27 mouse cellular contexts compared by ENCODE assay signal in genomic region chr5:127474856-127475255, GRCm38 (mm10).
"Had no signal": no experiment of that assay in that cellular context is flagged by ENCODE, and none has a peak within 500 bp of the region (broad histone marks: within the 10 kb centered on the region; RNA-seq: fewer than 3 reads in every experiment).

No protein-coding gene starts in this region.

- H3K4me2 ChIP-seq: heart, embryonic 11.5 days; heart, embryonic 13.5 days; heart, embryonic 15.5 days; hindbrain, embryonic 13.5 days; hindbrain, embryonic 15.5 days; intestine, embryonic 15.5 days; limb, embryonic 12.5 days; liver, embryonic 11.5 days; liver, embryonic 13.5 days; liver, embryonic 15.5 days had no signal

- H3K36me3 ChIP-seq: heart, embryonic 13.5 days; heart, embryonic 15.5 days; hindbrain, embryonic 10.5 days; hindbrain, embryonic 13.5 days; hindbrain, embryonic 15.5 days; intestine, embryonic 15.5 days; limb, embryonic 10.5 days; limb, embryonic 12.5 days; liver, embryonic 13.5 days; liver, embryonic 15.5 days had no signal

- H3K9ac ChIP-seq: heart, embryonic 13.5 days; heart, embryonic 15.5 days; hindbrain, embryonic 13.5 days; hindbrain, embryonic 15.5 days; intestine, embryonic 15.5 days; limb, embryonic 12.5 days; liver, embryonic 13.5 days; liver, embryonic 15.5 days had no signal

- DNase-seq: gastrocnemius, adult 2 months; gastrocnemius, postnatal 10 days; gastrocnemius, postnatal 25 days; heart, adult 18-20 months; heart, postnatal 10 days; heart, postnatal 4 days; kidney, adult 18-20 months; kidney, adult 8-10 months; kidney, postnatal 10 days; kidney, postnatal 25 days; kidney, postnatal 4 days; liver; liver, embryonic 13.5 days had no signal

- ATAC-seq: inflammation-experienced regulatory T-cells, adult 6 months; intestine, embryonic 15.5 days; intestine, postnatal 0 days had no signal

- H3K27ac ChIP-seq: gastrocnemius, adult 2 months; heart, embryonic 13.5 days; heart, embryonic 15.5 days; hindbrain, embryonic 10.5 days; hindbrain, embryonic 13.5 days; hindbrain, embryonic 15.5 days; intestine, embryonic 15.5 days; layer of hippocampus, adult 2 months; limb, embryonic 10.5 days; limb, embryonic 12.5 days; liver, embryonic 13.5 days; liver, embryonic 15.5 days had no signal

- H3K4me3 ChIP-seq: gastrocnemius, adult 2 months; heart, embryonic 13.5 days; heart, embryonic 15.5 days; hindbrain, embryonic 10.5 days; hindbrain, embryonic 13.5 days; hindbrain, embryonic 15.5 days; intestine, embryonic 15.5 days; layer of hippocampus, adult 2 months; limb, embryonic 10.5 days; limb, embryonic 12.5 days; liver, embryonic 13.5 days; liver, embryonic 15.5 days had no signal

- H3K27me3 ChIP-seq: hindbrain, embryonic 15.5 days; intestine, embryonic 15.5 days; limb, embryonic 12.5 days; liver, embryonic 13.5 days; liver, embryonic 15.5 days had no signal

- H3K9me3 ChIP-seq: heart, embryonic 13.5 days; heart, embryonic 15.5 days; hindbrain, embryonic 10.5 days; hindbrain, embryonic 13.5 days; hindbrain, embryonic 15.5 days; intestine, embryonic 15.5 days; limb, embryonic 10.5 days; limb, embryonic 12.5 days; liver, embryonic 13.5 days; liver, embryonic 15.5 days had no signal

- H3K4me1 ChIP-seq: heart, embryonic 13.5 days; heart, embryonic 15.5 days; intestine, embryonic 15.5 days; liver, embryonic 13.5 days; liver, embryonic 15.5 days had no signal
